Mouse (Mus musculus) heart, adult 2 months (tissue): ENCODE data around the gene Suz12. TPM values are rescaled to one million over a fixed set of nuclear protein-coding genes. Genes with fewer than 3 reads are reported as not detected.
"Not testable (repeated sequence)": the region's sequence is repeated elsewhere in the genome, so short reads cannot be mapped to it uniquely, and the experiment has no call there.

Experiments
- DNase-seq, 2 experiments: peaks; one replicate each; pipeline ENCODE4 v3.0.0; 2021
- H3K27ac ChIP-seq: fragments of 200-600 bp; 2 replicates; pipeline ENCODE4 v1.8.1; 2022
- H3K27me3 ChIP-seq: fragments of 200-500 bp; 2 replicates; pipeline ENCODE4 v1.6.1; 2012; ENCODE audit warnings: mild to moderate bottlenecking, low read length, inconsistent platforms, mixed read lengths; ENCODE audit not compliant: control insufficient read depth, insufficient read depth
- H3K36me3 ChIP-seq: fragments of 200-500 bp; 2 replicates; pipeline ENCODE4 v1.6.1; 2012; ENCODE audit warnings: low read length, inconsistent platforms; ENCODE audit not compliant: control insufficient read depth, insufficient read depth
- H3K4me1 ChIP-seq: fragments of 200-500 bp; 2 replicates; pipeline ENCODE4 v1.6.1; 2011; ENCODE audit warnings: low read length; ENCODE audit not compliant: control insufficient read depth, insufficient read depth
- H3K4me3 ChIP-seq: fragments of 200-600 bp; 2 replicates; pipeline ENCODE4 v1.8.1; 2022
- H3K79me2 ChIP-seq: fragments of 200-500 bp; replicated peaks from 2 replicates; pipeline ENCODE4 v1.6.1; 2012; ENCODE audit warnings: mild to moderate bottlenecking, inconsistent platforms, low read length, moderate library complexity, mixed read lengths; ENCODE audit not compliant: control insufficient read depth, insufficient read depth
- H3K9ac ChIP-seq: fragments of 200-500 bp; 2 replicates; pipeline ENCODE4 v1.6.1; 2012; ENCODE audit warnings: low read depth, mild to moderate bottlenecking, control low read depth, inconsistent platforms, low read length, mixed read lengths
- CTCF ChIP-seq: fragments of 200-600 bp; IDR thresholded peaks from 2 replicates; pipeline ENCODE4 v1.8.1; 2022; ENCODE audit warnings: antibody characterized with exemption, mild to moderate bottlenecking, moderate library complexity
- EP300 ChIP-seq: fragments of 200-500 bp; IDR thresholded peaks from 2 replicates; pipeline ENCODE4 v1.6.1; 2011; ENCODE audit warnings: low read depth, low read length, control low read depth; ENCODE audit not compliant: insufficient read depth
- POLR2A ChIP-seq: fragments of 200-500 bp; IDR thresholded peaks from 2 replicates; pipeline ENCODE4 v1.6.1; 2011; ENCODE audit warnings: mild to moderate bottlenecking, low read depth, low read length, control low read depth; ENCODE audit not compliant: insufficient read depth
- WGBS: fragments of 180-500 bp; shearing (Covaris S2); methylation state at CpG from one replicate; pipeline ENCODE4 v1.1.7; 2018; 5-methylcytosine and 5-hydroxymethylcytosine counted together
- intact Hi-C: fragments of 180-260 bp; cut with DNase I; formaldehyde crosslinking; loops from one replicate; pipeline ENCODE4 v1.15.1; 2025
- polyA plus RNA-seq: library from polyadenylated mRNA; depleted of rRNA; stranded (reverse); fragments of >200 nt; gene quantifications from 2 replicates; pipeline ENCODE4 v1.2.3, GENCODE M21; 2012
- total RNA-seq, 2 experiments: library from RNA; stranded (reverse); gene quantifications; 2 replicates each; pipeline ENCODE4 v1.2.3; 2021

Suz12 gene
- total and polyA plus RNA-seq, 3 experiments = 3.7 to 26.7 (median 23.9) TPM

DNA sequence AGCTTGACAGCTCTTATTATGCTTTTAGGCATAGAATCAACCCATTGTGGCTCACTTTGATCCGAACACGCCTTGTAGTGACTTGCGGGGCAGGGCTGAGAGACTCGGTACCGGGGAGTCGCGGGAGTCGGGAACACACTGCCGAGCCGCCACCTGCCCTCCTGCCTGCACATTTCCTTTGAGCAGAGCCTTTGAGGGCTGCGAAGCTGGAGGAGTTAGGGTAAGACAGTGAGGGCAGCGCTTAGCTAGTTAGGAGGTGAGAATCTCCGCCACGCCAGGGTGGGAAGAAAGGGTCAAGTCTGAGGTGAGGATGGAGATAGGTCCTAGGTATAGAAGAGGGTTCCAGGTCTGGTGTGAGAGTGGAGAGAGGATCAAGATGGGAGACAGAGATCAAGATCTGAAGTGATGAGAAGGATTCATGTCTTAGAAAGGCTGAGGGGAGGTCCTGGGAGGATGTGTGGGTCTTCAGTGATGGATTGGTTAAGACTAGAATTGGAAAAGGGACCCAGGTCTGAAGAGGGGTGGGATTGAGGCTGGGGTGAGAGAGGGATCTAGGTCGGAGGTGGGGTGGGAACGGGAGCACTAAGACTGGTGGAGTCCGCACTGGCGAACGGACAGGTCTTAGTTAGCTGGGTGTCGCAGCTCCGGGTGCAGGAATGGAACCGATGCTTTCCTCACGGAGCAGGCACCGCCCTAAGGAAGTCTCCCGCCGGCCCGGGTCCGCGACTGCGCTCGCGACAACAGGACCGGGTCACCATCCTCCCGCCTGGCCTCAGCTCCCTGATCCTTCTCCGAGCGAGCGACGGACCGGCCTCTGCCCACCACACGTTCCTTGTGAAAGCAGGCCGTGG lies 19.1 kb upstream of the Suz12 start:
- no peak overlapping the region for H3K27ac ChIP-seq
- peaks cover 4% of the 10 kb centered on the region; the same call in 1 of the 2 replicates for H3K27me3 ChIP-seq
- TF ChIP-seq EP300 = no peak
- intact Hi-C loops = no loop called here
- no peaks in the 10 kb centered on the region for H3K79me2 ChIP-seq
- H3K4me1 ChIP-seq = peaks cover 2% of the 10 kb centered on the region
- 2% methylated on average over 41 of the region's 41 CpGs for WGBS
- no peaks in the 10 kb centered on the region for H3K36me3 ChIP-seq
- peak overlapping the region; percentile 39 for H3K4me3 ChIP-seq
- peak overlapping the region; percentile 52 for H3K9ac ChIP-seq
- peak; percentile 18 to 39 for DNase-seq

DNA sequence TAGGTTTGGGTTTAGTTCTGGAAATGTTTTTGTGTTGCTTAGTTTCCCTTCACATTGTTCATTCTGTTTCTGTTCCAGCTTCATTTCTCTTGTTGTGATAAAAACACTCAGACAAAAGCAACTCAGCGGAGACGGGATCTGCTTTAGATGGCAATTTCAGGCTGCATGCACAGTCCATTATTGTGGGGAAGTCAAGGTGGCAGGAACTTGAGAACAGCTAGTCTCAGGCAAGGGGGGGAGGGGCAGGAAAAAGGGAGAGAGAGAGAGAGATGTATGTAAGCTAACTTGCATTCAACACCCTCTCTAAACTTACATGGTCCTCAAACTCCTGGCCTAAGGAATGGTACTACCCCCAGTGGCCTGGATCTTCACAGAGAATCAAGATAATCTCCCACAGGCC lies 17.5 kb upstream of the Suz12 start:
- DNase-seq = no peak
- WGBS = 85% methylated on average over 2 of the region's 2 CpGs
- Histone ChIP-seq H3K36me3 (no peaks in the 10 kb centered on the region), H3K27ac (no peak overlapping the region), H3K4me1 (peaks cover 2% of the 10 kb centered on the region), H3K79me2 (no peaks in the 10 kb centered on the region), H3K4me3 (no peak overlapping the region), H3K9ac (no peak overlapping the region), H3K27me3 (peaks cover 4% of the 10 kb centered on the region; the same call in 1 of the 2 replicates)
- no peak for TF ChIP-seq EP300
- TF ChIP-seq CTCF = no peak
- TF ChIP-seq POLR2A = no peak
- intact Hi-C loops = no loop called here

DNA sequence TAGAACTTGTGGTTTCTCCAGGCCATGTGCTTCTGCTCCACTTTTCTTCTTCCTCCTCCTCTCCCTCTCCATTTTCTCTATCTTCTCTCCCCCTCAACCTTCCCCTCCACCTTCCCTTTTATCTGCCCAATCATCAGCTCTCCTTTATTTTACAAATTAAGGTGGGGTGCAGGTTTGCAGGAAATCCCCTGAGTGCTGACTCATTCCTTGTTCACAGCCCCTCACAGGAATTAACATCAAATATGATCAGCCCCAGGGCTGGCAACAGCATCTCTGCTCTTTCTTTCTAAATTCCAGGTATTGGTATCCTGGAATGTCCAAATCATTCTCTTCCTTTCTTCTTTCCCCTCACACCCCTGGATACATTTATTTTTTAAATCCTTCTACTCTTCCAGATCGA lies 16.7 kb upstream of the Suz12 start:
- 96% methylated on average over 1 of the region's 1 CpGs for WGBS
- H3K27ac ChIP-seq = no peak overlapping the region
- H3K9ac ChIP-seq = no peak overlapping the region
- no peak for DNase-seq
- intact Hi-C loops = no loop called here
- TF ChIP-seq CTCF (no peak), EP300 (no peak), POLR2A (no peak)
- H3K79me2 ChIP-seq = no peaks in the 10 kb centered on the region
- peaks cover 2% of the 10 kb centered on the region for H3K4me1 ChIP-seq
- H3K27me3 ChIP-seq = peaks cover 4% of the 10 kb centered on the region; the same call in 1 of the 2 replicates
- no peaks in the 10 kb centered on the region for H3K36me3 ChIP-seq
- no peak overlapping the region for H3K4me3 ChIP-seq

DNA sequence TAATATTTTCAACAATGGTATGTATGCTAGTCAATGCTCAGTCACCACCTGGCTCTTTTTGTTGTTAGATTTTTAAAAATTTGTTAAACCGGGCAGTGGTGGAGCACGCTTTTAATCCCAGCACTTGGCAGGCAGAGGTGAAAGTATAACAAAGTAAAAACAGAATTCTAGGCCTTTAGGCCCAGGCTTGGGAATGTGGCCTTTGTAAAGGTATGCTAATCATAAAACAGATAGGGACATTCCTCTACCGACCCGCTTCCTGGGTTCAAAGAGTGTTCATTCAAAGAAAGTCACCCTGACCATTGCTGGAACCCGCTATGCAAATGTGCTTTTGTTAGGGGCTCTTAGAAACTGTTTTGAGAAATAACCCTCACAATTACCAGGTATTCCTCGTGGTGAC lies 16.3 kb upstream of the Suz12 start:
- intact Hi-C loops, DNase-seq, H3K27me3 ChIP-seq, H3K9ac ChIP-seq, H3K36me3 ChIP-seq, H3K79me2 ChIP-seq, H3K4me1 ChIP-seq, H3K4me3 ChIP-seq, H3K27ac ChIP-seq: not testable (repeated sequence)
- WGBS = 89% methylated on average over 6 of the region's 6 CpGs

DNA sequence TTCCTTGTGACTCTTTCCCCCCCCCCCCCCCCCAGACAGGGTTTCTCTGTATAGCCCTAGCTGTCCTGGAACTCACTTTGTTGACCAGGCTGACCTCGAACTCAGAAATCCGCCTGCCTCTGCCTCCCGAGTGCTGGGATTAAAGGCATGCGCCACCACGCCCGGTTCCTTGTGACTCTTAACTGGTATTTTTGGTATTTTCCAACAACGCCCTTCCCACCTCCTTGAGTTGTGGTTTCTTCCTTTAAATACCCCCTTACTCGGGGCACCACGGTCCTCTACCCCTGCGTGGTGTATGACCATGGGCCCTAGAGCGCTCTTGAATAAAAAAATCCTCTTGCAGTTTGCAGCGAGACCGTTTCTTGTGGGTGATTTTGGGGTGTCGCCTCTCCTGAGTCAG lies 15.8 kb upstream of the Suz12 start:
- H3K27me3 ChIP-seq, H3K4me3 ChIP-seq, DNase-seq, H3K36me3 ChIP-seq, H3K9ac ChIP-seq, H3K79me2 ChIP-seq, H3K4me1 ChIP-seq, intact Hi-C loops, H3K27ac ChIP-seq: not testable (repeated sequence)
- WGBS = 94% methylated on average over 14 of the region's 14 CpGs

DNA sequence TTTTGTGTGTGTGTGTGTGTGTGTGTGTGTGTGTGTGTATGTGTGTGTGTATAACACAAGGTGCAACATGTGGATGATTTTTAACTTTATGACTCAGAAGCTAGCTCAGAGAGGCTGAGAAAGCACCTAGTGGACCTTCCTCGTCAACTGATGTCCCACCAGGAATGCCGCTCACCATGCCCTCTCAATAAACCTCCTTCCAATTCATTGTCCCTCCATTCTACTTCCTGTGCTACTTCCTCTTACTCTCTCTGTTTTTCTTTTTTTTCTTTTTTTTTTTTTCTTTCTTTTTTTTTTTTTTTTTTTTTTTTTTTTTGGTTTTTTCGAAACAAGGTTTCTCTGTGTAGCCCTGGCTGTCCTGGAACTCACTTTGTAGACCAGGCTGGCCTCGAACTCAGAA lies 15.2 kb upstream of the Suz12 start:
- H3K27me3 ChIP-seq, DNase-seq, H3K79me2 ChIP-seq, H3K4me3 ChIP-seq, intact Hi-C loops, H3K9ac ChIP-seq, H3K4me1 ChIP-seq, H3K27ac ChIP-seq, H3K36me3 ChIP-seq: not testable (repeated sequence)
- 80% methylated on average over 3 of the region's 4 CpGs for WGBS
